ENCODE assay signal across 20 mouse cellular contexts in the genomic region with DNA sequence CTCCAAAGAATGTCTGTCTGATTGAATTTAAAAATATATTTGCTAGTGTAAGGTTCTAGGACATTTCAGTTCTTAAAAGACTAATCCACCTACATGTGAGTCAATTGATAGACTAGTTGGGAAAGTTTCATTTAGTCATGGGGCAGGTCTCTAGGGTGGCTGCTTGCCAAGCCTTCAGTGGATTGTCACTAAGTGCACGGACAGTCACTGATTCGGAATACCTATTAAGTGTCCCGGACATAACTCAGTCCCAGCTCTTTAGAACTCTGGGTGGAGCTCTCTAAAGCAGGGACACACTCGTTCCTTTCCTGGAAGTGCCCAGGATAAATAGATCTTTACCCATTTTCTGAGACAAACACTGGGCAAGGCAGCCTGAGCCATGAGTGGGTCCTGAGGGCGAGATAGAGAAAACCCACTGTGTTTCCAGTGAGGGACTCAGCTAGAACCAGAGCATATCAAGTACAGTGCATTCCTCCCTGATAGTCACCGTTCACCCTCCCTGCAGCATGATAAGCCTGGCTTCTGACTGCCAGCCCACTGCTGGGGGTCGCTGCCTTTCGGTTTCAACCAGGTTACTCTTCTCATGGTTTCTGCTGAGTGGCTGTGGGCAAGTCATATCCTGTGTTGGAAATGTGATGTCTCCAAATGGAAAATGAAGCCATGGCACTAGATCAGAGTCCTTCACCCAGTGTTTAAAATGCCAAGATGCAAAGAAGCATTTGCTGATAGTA.
DNase-seq lines count a peak whose midpoint lies in the region; ATAC-seq and TF ChIP-seq lines count a peak whose summit lies in the region.
"Had no signal": no experiment of that assay in that cellular context is flagged by ENCODE, and none has a peak within 500 bp of the region (broad histone marks: within the 10 kb centered on the region; RNA-seq: fewer than 3 reads in every experiment).

No protein-coding gene starts in this region.

- intact Hi-C loops in heart, adult 2 months (cut with DNase I) = no loop called here
- intact Hi-C loops in heart, postnatal 25 days (cut with DNase I) = no loop called here

- H3K4me2 ChIP-seq in forebrain, embryonic 15.5 days (replicated peaks) = no peak overlapping the region
- H3K4me2 ChIP-seq: embryonic facial prominence, embryonic 15.5 days; limb, embryonic 13.5 days; lung, embryonic 14.5 days had no signal

- H3K79me2 ChIP-seq in heart, adult 2 months (replicated peaks; ENCODE audit: control insufficient read depth, insufficient read depth, low read length) = no peaks in the 10 kb centered on the region

- TF ChIP-seq POLR2A in heart, adult 2 months (IDR thresholded peaks at IDR 0.05; ENCODE audit: insufficient read depth, low read depth, low read length) = no peak

- no peaks in the 10 kb centered on the region; the same call in none of the 2 replicates for H3K36me3 ChIP-seq in heart, adult 2 months (ENCODE audit: control insufficient read depth, insufficient read depth, low read length)
- no peaks in the 10 kb centered on the region for H3K36me3 ChIP-seq in megakaryocyte, embryonic 14.5 days (replicated peaks; ENCODE audit: low read length)
- H3K36me3 ChIP-seq in forebrain, embryonic 15.5 days = no peaks in the 10 kb centered on the region
- H3K36me3 ChIP-seq: embryonic facial prominence, embryonic 15.5 days had no signal

- H3K9me3 ChIP-seq in megakaryocyte, embryonic 14.5 days = 0 out of 2 replicates have a peak, but pooled peaks cover 4% of the 10 kb centered on the region
- H3K9me3 ChIP-seq in forebrain, embryonic 15.5 days = no peaks in the 10 kb centered on the region
- H3K9me3 ChIP-seq: embryonic facial prominence, embryonic 15.5 days; forebrain, embryonic 10.5 days had no signal

- 0 out of 2 replicates have a peak overlapping the region, but pooled peaks have one; percentile 29 for H3K9ac ChIP-seq in heart, adult 2 months (ENCODE audit: low read depth, low read length)
- no peak overlapping the region for H3K9ac ChIP-seq in forebrain, embryonic 15.5 days (replicated peaks)
- H3K9ac ChIP-seq: embryonic facial prominence, embryonic 15.5 days; limb, embryonic 13.5 days; lung, embryonic 14.5 days had no signal

- H3K27ac ChIP-seq in heart, adult 2 months = no peak overlapping the region
- no peak overlapping the region for H3K27ac ChIP-seq in forebrain, embryonic 15.5 days (replicated peaks)
- H3K27ac ChIP-seq: embryonic facial prominence, embryonic 15.5 days; forebrain, embryonic 10.5 days; limb, embryonic 13.5 days had no signal

- no peak for DNase-seq in heart, adult 2 months
- no peak for DNase-seq in heart, postnatal 25 days (ENCODE audit: low spot score)
- DNase-seq in heart, postnatal 4 days = peak; percentile 53
- DNase-seq in urinary bladder, postnatal 14 days (ENCODE audit: low spot score) = no peak
- DNase-seq in cerebellum, adult 9-11 months = no peak
- DNase-seq: adrenal gland, postnatal 36 days; cerebellum, adult 8-10 months; embryo, embryonic 11 days; kidney, adult 18-20 months; kidney, postnatal 14 days; lung, embryonic 14.5 days; thymus, postnatal 25 days had no signal

- ATAC-seq in megakaryocyte, adult 5-6 weeks (ENCODE audit: poor library complexity, severe bottlenecking) = no peak
- ATAC-seq in forebrain, embryonic 15.5 days (replicated peaks) = no peak
- ATAC-seq: hindbrain, embryonic 16.5 days; midbrain, embryonic 16.5 days had no signal

- no peak for TF ChIP-seq EP300 in heart, adult 2 months (IDR thresholded peaks at IDR 0.05; ENCODE audit: insufficient read depth, low read depth, low read length)

- WGBS in heart, adult 2 months = 32% methylated on average over 8 of the region's 8 CpGs
- WGBS in forebrain, embryonic 15.5 days = 74% methylated on average over 8 of the region's 8 CpGs

- no peak for TF ChIP-seq CTCF in heart, adult 2 months (IDR thresholded peaks at IDR 0.05)

- peaks cover 7% of the 10 kb centered on the region for H3K4me1 ChIP-seq in heart, adult 2 months (ENCODE audit: control insufficient read depth, insufficient read depth, low read length)
- peaks cover 30% of the 10 kb centered on the region for H3K4me1 ChIP-seq in megakaryocyte, embryonic 14.5 days
- peaks cover 25% of the 10 kb centered on the region for H3K4me1 ChIP-seq in forebrain, embryonic 15.5 days

- no peak overlapping the region for H3K4me3 ChIP-seq in heart, adult 2 months
- H3K4me3 ChIP-seq in megakaryocyte, embryonic 14.5 days (replicated peaks) = peak overlapping the region; percentile 73
- no peak overlapping the region for H3K4me3 ChIP-seq in forebrain, embryonic 15.5 days
- H3K4me3 ChIP-seq: embryonic facial prominence, embryonic 15.5 days; forebrain, embryonic 10.5 days; limb, embryonic 13.5 days had no signal

- no peaks in the 10 kb centered on the region for H3K27me3 ChIP-seq in heart, adult 2 months (ENCODE audit: control insufficient read depth, insufficient read depth, low read length)
- peaks cover 17% of the 10 kb centered on the region for H3K27me3 ChIP-seq in megakaryocyte, embryonic 14.5 days (replicated peaks)
- no peaks in the 10 kb centered on the region for H3K27me3 ChIP-seq in forebrain, embryonic 15.5 days
- H3K27me3 ChIP-seq: embryonic facial prominence, embryonic 15.5 days; limb, embryonic 13.5 days had no signal
